Mouse (Mus musculus) layer of hippocampus, adult 2 months (tissue): ENCODE measurements around the gene Parp1. TPM values are rescaled to one million over a fixed set of nuclear protein-coding genes. Genes with fewer than 3 reads are reported as not detected.

Experiments used
- DNase-seq, 2 experiments: peaks; one replicate each; pipeline ENCODE4 v3.0.0; 2022; ENCODE audit warnings: low spot score in 2 of 2
- H3K27ac ChIP-seq: fragments of 200-600 bp; 2 replicates; pipeline ENCODE4 v1.8.1; 2022
- H3K4me3 ChIP-seq: fragments of 200-600 bp; 2 replicates; pipeline ENCODE4 v1.8.1; 2022; ENCODE audit warnings: mild to moderate bottlenecking
- CTCF ChIP-seq: fragments of 200-600 bp; conservative IDR thresholded peaks from 2 replicates; pipeline ENCODE4 v1.8.1; 2022; ENCODE audit warnings: antibody characterized with exemption, mild to moderate bottlenecking, moderate library complexity
- total RNA-seq, 2 experiments: library from RNA; stranded (reverse); gene quantifications; 2 replicates each; pipeline ENCODE4 v1.2.3; 2021

The Parp1 gene
- total RNA-seq, 2 experiments from 2014 or later, result 122 to 153 TPM

DNA sequence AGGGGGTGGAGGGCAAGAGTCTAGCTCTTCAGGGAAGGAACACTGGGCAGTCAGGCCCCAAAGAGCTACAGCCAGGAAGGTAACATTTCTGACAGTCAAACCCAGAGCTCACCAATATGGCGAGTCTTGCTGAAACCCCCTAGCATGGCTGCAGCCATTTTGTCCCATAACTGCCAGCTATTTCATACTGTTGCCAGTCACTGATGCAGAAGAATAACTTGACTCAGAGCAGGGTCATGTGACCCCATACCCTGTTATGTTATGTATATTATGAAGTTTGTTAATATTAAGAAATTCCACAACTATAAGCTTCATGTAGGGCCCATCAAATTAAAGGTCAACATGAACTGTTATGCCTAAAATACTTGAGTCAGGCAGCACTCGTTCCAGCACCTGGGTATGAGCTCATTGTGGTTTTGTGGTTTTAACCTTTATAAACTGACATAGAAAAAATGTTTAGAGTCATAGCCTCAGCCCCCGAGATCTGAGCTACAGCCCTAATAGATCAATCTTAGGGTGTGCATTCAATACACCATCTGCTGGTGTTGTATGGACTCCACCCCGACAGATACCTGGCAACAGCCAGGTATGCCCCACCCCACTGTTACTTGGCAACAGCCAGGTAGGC lies 22.7 kb upstream of the Parp1 start:
- Histone ChIP-seq H3K27ac (no peak overlapping the region), H3K4me3 (no peak overlapping the region)
- no peak for TF ChIP-seq CTCF
- no peak for DNase-seq

DNA sequence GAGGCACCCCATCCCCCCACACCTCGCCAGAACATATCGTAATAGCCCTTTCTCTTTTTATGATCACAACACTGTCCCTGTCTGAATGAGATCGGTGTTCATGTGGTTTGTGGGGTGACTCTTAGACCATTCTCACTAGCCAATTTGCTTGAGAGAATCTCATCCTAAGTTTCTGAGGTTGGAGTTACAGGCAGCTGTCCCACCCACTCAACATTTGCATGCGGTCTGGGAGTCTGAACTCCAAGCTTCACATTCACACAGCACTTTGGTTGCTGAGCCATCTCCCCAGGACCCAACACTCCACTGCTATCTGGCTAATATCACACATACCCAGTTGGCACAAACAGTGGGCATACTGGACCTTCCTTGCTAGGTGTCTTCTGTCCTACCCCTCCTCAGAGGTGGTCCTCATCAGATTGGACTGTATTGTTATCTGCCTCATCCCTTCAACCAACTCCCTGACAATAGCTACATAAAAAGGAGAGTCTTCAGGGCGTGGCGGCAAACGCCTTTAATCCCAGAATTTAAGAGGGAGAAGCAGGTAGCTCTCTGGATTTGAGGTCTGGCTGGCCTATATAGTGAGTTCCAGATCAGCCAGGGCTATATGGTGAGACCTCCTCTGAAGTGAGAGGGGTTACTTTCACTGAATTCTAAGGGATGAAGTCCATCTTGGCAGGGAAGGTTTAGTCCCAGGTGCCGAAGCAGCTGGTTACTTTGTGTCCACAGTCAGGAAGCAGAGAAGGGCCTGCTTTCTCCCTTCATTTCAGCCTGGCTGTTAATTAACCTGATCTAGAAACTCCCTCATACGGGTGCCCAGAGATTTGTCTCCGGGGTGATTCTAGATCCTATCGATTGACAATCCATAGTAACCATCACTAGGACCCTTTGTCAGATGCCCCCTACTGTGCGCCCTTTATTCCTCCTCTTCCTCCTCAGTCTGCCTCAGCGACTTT lies 21.6 kb upstream of the Parp1 start:
- TF ChIP-seq CTCF, result no peak
- peak overlapping the region; percentile 30 for H3K4me3 ChIP-seq

DNA sequence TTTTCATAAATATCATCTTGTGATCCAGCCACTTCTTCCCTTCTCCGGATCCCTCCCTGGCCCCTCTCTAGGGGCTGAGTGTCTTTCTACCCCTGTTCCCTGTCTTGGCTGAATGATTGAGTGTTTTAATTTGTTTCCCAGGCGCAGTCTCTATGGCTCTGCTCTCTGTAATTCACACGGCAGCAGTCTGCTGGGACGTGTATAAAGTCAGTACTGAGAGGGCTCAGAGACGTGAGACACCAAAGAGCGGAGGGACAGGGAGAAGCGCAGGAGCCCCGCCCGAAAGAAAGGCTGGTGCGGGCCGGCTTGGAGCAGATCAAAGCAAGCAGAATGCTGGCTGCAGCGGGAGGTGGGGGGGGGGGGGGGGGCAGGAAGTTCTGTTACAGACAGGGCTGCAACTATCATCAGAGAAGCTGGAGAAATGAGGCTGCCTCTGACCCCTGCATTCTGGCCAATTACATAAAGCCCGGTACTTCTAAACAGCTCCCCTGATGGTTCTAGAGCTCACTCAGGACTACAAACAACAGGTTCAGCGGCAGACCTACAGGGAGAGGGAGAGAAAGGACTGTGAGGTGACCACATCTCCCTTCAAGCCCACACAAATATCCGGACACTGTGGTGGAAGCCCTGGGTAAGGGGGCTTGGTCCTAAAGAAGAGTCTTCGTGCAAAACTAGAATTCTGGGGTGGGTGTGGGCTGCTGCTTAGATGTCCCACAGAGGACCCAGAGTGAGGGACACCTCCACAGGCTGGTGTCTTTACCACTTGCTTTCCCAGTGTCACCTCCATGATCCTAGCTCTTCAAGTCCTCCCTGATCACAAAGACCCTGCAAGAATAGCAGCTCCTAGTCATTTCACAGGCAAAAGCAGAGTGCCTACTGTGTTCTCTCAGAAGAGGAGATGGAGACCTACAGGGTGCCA lies 20.7 kb upstream of the Parp1 start:
- no peak for DNase-seq
- no peak for TF ChIP-seq CTCF
- peak overlapping the region; percentile 30 for H3K4me3 ChIP-seq
- peak overlapping the region; percentile 59 for H3K27ac ChIP-seq

More for the DNA sequence above, 21.6 kb upstream of the Parp1 start:
- no peak for DNase-seq
- peak overlapping the region; percentile 59 for H3K27ac ChIP-seq

DNA sequence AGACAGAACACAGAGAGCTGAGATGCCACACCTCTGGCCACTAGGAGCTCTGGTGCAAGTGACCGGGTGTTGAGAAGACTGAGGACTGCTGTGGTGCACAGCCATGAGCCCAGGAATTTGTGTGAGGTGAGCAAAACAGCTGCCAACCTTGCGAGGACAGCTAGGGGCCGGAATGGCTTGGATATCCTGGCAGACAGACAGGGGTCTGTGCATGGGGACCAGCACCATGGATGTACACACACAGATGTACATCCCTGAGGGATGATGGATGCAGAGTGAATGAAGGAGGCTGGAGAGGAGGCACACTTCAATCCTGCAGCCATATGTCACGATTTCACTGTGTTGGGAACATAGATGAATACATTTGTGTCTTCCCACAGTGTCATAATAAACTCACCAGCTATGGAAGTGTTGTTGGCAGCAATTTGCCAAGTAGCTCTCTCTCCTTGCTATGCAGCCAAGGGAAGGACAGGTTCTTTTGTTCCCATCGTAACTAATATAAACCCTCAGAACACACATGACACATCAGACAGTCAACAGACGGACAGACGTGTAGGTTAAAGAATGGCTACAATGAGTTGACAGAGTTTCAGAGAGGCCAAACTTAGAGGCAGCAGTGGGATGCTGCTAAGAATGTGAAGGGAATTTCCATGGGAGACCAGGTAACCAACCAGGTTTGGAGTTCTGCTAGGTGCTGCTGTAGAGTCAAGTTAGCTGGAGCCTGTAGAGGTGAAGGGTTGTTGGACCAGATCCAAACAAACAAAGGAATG lies 19.0 kb upstream of the Parp1 start:
- no peak for TF ChIP-seq CTCF
- Histone ChIP-seq H3K4me3 (no peak overlapping the region), H3K27ac (peak overlapping the region; percentile 73)
- peak in 1 of 2 experiments; percentile 39 for DNase-seq

DNA sequence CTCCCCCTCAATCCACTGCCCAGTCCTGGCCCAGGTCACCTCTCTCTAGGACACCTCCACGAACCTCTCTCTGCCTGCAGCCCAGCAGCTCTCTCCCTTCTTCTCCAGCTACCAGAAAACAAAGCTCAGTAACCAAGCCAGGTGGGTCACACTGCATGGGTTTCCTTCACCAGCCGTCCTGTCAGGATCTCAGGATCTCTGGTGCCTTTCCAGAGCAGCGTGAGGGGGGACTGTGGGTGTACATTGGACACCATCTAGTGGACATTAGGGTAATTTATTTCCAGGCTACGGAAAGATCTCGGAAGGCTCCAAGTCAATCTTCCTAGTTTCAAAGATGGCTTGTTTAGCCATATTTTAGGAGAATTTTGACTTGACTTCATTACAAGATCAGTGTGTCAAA lies 18.0 kb upstream of the Parp1 start:
- Histone ChIP-seq H3K27ac (peak overlapping the region; percentile 73; the same call in 1 of the 2 replicates), H3K4me3 (no peak overlapping the region)
- TF ChIP-seq CTCF, result peak; percentile 86
- DNase-seq, result peak in 1 of 2 experiments; percentile 51

DNA sequence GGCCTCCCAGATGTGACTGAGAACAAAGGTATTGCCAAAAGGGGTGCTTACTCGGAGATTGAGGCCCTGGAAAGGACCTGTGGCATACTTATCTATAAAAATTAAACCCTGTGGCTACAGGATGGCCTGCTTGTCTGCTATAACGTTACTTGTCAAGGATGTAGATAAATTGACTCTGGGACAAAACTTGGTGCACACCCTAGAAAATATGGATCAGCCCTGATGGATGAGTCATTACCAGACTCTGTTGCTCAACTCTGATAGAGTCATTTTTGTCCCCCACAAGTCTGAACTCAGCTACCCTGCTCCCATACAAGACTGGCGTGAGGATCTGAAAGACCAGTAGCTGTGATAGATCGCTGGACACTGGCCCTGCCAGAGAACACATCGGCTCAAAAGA lies 11.8 kb upstream of the Parp1 start:
- no peak overlapping the region for H3K4me3 ChIP-seq
- no peak for TF ChIP-seq CTCF
- no peak for DNase-seq
- H3K27ac ChIP-seq, result no peak overlapping the region

DNA sequence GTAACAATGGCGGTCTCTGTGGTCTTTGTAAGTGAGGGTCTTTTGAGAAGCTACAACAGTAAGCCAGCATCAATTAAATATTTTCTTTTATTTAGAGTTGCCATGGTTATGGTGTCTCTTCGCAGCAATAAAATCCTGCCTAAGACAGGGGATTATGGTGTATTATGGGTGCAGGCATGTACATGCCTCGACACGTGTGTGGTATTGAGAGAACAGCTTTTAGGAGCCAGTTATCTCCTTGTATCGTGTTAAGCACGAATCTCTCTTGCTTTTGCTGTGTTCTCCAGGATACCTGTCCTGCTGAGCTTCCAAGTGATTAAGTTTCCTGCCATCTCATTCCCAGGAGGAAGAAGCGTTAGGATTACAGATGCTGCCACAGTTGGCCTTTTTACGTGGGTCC lies 9.3 kb upstream of the Parp1 start:
- H3K4me3 ChIP-seq, result no peak overlapping the region

DNA sequence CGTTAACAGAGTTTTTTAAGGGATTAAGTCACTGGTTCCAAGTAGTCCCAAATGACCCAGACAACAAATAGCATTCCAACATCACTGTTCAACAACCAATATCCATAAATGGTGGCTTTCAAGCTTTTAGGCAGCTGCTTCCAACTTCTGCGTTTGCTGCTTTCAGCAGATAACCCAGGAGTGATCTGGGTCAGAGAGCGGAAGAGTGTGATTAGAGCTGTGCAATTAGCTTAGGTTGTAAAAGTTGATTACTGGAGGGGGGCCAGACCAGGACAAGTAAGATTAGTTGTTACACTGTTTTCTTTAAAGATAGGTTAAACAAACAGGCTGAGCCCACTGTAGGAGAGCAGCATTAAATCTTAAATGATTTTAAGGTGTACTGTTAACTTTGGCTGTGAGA lies 7.5 kb upstream of the Parp1 start:
- Histone ChIP-seq H3K27ac (no peak overlapping the region), H3K4me3 (no peak overlapping the region)
- DNase-seq, result no peak
- no peak for TF ChIP-seq CTCF

More for the DNA sequence above, 9.3 kb upstream of the Parp1 start:
- DNase-seq, result no peak
- H3K27ac ChIP-seq, result no peak overlapping the region
- TF ChIP-seq CTCF, result no peak

DNA sequence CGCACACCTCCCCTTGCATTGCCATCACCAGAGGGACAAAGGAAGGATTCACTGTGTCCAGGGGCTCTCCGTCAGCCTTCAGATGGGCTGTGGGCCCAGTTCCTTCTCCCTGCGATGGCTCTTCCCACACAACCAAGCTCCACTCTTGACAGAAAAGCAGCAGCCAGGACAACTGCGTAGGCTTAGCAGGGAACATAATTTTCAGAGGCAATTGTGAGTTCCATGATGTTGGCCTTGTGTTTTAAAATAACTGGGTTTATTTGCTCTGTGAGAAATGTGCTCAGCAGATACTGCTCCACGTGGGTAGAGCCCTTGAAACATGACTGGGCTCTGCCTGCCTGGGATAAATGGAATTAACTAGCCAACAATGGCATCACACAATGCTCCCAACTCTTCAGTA lies 3.8 kb upstream of the Parp1 start:
- peak; percentile 56 to 80 for DNase-seq
- Histone ChIP-seq H3K27ac (peak overlapping the region; percentile 91), H3K4me3 (no peak overlapping the region)
- TF ChIP-seq CTCF, result no peak

DNA sequence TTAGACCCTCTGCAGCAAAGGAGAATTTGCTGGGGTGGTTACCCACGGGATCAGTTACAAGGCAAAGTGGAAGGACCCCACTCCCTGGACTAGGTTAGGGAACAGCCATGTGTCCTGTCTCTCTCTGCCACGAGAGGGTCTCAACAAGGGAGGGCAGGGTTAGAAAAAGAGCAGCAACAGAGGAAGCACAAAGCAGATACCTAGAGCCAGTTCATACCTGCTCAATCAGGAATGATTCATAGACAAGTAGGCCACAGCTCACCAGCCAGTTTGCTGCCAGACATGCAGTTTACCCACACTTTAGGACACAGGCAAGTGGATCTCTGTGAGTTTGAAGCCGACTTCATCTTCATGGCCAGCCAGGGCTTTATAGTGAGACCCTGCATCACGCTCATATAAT lies 963 bp upstream of the Parp1 start:
- no peak for TF ChIP-seq CTCF
- Histone ChIP-seq H3K4me3 (no peak overlapping the region), H3K27ac (peak overlapping the region; percentile 97)
- DNase-seq, result no peak

DNA sequence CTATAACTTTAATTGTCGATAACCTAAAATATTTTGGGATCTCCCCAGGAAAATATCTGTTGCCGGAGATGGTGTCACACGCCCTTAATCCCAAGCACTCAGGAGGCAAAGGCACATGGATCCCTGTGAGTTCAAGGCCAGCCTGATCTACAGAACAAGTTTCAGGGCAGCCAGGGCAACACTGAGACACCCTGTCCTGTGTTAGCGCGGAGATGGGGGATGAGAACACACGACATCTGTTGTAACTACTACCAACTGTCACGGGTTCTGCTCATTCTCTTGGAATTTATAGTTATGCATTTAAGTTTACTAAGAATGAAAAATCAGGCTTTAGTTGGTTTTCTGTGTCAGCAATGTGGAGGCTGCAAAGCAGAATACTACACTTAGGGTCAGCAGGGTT lies 476 bp upstream of the Parp1 start:
- peak overlapping the region; percentile 92 for H3K4me3 ChIP-seq
- peak overlapping the region; percentile 97 for H3K27ac ChIP-seq
- DNase-seq, result peak; percentile 56 to 60
- no peak for TF ChIP-seq CTCF

DNA sequence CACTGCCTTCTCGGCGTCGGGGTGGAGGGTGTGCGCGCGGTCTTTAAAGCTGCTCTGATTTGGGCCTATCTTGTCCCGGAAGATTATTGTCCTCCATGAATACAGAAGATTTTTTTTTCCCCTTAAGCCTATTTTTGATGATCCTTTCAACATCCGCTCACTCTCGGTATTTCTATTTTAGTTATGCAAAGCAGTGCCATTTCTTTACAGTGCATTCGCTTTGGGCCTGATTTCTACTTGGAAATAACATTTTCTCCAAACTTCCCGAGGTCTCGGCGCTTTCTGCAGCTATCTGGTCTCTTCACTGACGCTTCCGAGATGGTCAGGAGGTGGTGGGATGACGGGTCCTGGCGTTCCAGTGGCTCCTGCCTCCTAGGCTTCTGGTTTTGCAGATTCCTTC lies 729 bp downstream of the Parp1 start:
- H3K27ac ChIP-seq, result peak overlapping the region; percentile 97
- TF ChIP-seq CTCF, result no peak
- H3K4me3 ChIP-seq, result peak overlapping the region; percentile 92
- DNase-seq, result no peak
